Mouse (Mus musculus) monocyte, adult 2 months (primary cell): ENCODE data around the gene Nhlh1.

Source experiments
- DNase-seq, 2 experiments: peaks; one replicate each; pipeline ENCODE4 v3.0.0; 2022; ENCODE audit warnings: low spot score in 2 of 2, low read depth in 1 of 2

Nhlh1 gene

GRCm38 (mm10) chr1:172017517-172018070 lies 39.8 kb downstream of the Nhlh1 start:
- DNase-seq: no peak

GRCm38 (mm10) chr1:172016660-172017516 lies 40.5 kb downstream of the Nhlh1 start:
- DNase-seq: no peak

DNA sequence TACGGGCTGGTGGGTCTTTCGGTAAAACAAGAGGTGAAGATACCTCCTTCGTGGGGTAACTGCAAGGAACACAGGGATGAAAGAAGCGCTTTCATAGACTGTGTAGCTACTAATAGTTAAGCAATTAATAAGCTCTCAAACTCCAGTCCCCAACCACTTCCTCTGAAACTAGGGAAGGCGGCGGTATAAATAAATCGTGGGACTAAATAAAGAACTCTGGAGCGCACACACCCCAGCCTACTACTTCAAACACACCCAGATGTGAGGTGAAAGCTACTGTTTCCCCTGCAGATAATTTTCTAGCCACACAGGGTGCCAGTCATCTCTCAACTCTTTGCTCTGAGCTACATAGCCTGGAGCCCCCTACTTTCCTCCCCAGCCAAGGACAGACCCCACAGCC lies 41.3 kb downstream of the Nhlh1 start:
- no peak for DNase-seq

GRCm38 (mm10) chr1:172015312-172015939 lies 41.9 kb downstream of the Nhlh1 start:
- DNase-seq: no peak

DNA sequence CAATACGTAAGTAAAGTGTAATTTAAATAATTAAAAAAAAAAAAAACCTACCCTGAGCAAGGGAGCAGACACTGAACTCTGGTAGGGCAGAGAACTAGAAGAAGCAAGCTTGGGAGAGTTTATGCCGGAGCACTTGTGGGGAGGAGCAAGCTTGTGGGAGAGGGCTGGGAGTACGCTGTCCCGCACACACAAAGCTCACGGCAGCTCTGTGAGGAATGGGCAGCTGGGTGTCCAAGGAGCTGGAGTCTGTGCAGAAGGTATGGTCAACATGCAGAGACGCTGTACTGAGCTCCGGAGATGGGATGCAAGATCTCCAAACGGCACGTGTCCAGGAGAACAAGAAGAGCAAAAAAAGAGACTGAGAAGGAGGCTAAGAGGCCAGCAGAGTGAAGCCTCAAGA lies 42.6 kb downstream of the Nhlh1 start:
- DNase-seq: no peak

- peak in 1 of 2 experiments; percentile 25 for DNase-seq
These were observed 45.3 kb downstream of the Nhlh1 start for GRCm38 (mm10) chr1:172012030-172012429.

DNA sequence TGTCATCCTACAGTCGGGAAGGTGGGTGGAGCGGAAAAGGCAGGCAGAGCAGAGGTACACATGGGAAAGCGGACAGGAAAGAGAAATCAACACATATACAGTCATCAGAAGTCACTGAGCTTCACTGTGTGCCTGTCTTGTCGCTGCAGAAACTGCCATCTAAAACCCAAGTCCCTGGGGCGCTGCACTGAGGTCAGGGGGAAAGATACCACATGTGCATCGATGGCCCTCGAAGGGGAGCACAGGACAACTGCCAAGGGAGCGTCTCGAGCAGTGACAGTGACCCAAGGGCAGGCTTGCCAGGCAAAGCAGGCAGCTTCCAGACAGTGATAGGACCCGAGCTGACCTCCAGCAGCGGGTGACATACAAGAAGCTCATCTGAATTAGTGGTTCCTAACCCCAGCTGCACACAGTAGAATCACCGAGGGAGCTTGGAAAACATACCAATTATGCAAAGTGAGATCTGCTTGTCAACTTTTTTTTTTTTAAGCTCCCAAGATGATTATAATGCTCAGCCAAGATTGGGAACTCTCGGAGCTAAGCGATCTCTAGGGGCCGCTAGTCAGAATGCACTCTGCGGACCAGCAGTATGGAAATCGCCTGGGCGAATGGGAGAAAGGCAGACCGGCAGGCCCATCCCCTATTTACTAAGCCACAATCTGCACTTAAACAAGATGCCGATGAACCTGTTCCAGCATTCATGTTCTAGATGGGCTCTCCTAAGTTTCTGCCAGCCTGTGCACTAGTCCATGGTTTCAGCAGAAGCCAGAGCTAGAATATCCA lies 47.1 kb downstream of the Nhlh1 start:
- no peak for DNase-seq

DNA sequence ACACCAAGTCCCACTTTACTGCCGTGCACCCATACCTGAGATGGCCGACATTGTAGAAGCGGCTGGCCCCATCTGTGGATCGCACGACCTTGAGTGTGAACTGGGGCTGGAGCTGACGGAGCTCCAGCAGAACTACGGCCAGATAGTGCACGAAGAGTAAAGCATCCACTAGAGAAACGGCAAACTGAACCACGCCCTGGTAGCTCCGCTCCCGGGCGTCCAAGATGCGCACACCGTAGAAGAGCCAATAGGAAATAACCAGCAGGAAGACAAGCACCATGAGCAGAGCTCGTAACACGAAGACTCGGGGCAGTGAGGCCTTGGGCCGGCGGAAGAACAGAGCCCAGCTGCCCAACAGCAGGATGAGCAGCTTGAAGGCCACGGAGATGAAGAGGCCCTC lies 48.0 kb downstream of the Nhlh1 start:
- no peak for DNase-seq

- DNase-seq: no peak
These were observed 49.0 kb downstream of the Nhlh1 start for GRCm38 (mm10) chr1:172008351-172008750.

DNA sequence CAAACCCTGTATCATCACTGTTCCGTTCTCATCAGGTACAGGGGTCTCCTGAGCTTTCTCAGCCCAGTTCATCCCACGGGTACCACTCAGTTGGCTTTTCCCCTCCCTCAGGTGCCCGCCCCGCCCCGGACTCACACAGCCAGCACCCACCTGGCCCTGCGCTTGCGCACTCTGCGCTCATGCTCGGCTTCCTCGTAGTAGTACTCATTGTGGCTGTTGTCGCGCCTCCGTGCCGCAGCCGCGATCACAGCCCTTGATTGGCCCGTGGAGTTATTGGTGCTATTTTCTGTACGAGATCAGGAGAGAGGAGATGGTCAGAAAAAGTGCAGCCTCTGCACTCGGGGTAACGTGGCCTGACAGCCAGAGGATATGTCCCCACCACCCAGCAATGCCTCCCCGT lies 49.6 kb downstream of the Nhlh1 start:
- no peak for DNase-seq
